Mouse (Mus musculus): ENCODE measurements around the gene Jag1. TPM values are rescaled to one million over a fixed set of nuclear protein-coding genes. Genes with fewer than 3 reads are reported as not detected.

Jag1 gene
- polyA plus RNA-seq (2015; fragmentation: Nextera tagmentation; extraction: Ambion mirVana) = 8.9 and 9.2 TPM in 2 replicates

GRCm38 (mm10) chr2:137116025-137116674 lies at the start of gene Jag1:
TSS of gene Jag1 (minus strand) at chr2:137116644.

Other genes with a start within 250 kb of the Jag1 start
- 22.4 and 42.4 TPM in 2 replicates for gene AL731706.2, start 231.0 kb downstream of the Jag1 start, polyA plus RNA-seq (2015; fragmentation: Nextera tagmentation; extraction: Ambion mirVana)
- gene Slx4ip, start 225.4 kb downstream of the Jag1 start, polyA plus RNA-seq (2015; fragmentation: Nextera tagmentation; extraction: Ambion mirVana) = 2.4 TPM in 2 replicates
- 24.1 and 24.2 TPM in 2 replicates for gene AL731706.1, start 225.3 kb downstream of the Jag1 start, polyA plus RNA-seq (2015; fragmentation: Nextera tagmentation; extraction: Ambion mirVana)
- 8.1 and 12.5 TPM in 2 replicates for gene Mkks, start 225.3 kb downstream of the Jag1 start, polyA plus RNA-seq (2015; fragmentation: Nextera tagmentation; extraction: Ambion mirVana)

All from urinary bladder, postnatal 0 days (tissue).